Mouse (Mus musculus) embryonic fibroblast, embryonic 13.5 days (primary cell): Measurements from ENCODE around the gene Kif16b.

Experiments used
- CTCF ChIP-seq: IDR thresholded peaks from 2 replicates; pipeline ENCODE4 v1.5.1; 2011; ENCODE audit warnings: mild to moderate bottlenecking, control low read depth, low read length, moderate library complexity, borderline replicate concordance; ENCODE audit not compliant: insufficient read depth
- POLR2A ChIP-seq: IDR thresholded peaks from 2 replicates; pipeline ENCODE4 v1.6.1; 2011; ENCODE audit warnings: low read depth, mild to moderate bottlenecking, control low read depth, low read length, moderate library complexity

- TF ChIP-seq POLR2A (no peak), CTCF (no peak)
These were observed 316.2 kb downstream of the Kif16b start for GRCm38 (mm10) chr2:142584851-142585737.
